Mouse (Mus musculus): ENCODE data around the gene a. TPM values are rescaled to one million over a fixed set of nuclear protein-coding genes. Genes with fewer than 3 reads are reported as not detected.
"Not testable (repeated sequence)": the region's sequence is repeated elsewhere in the genome, so short reads cannot be mapped to it uniquely, and the experiment has no call there.

The a gene
- total RNA-seq, 4 experiments from 2014 or later, result not detected

GRCm38 (mm10) chr2:154917866-154918641, 126.9 kb downstream of the a start:
- no peak for DNase-seq (ENCODE audit: low spot score in 2 of 2)

GRCm38 (mm10) chr2:154920896-154921295, 129.7 kb downstream of the a start:
- DNase-seq (ENCODE audit: low spot score in 2 of 2), result no peak

- DNase-seq (ENCODE audit: low spot score in 2 of 2), result not testable (repeated sequence)
Observed at GRCm38 (mm10) chr2:154922134-154922533, 130.9 kb downstream of the a start.

GRCm38 (mm10) chr2:154925411-154926031, 134.3 kb downstream of the a start:
- DNase-seq (ENCODE audit: low spot score in 2 of 2), result no peak

- DNase-seq (ENCODE audit: low spot score in 2 of 2), result no peak
Observed at GRCm38 (mm10) chr2:154926843-154927242, 135.6 kb downstream of the a start.

- no peak for DNase-seq (ENCODE audit: low spot score in 2 of 2)
Observed at GRCm38 (mm10) chr2:154928298-154928697, 137.1 kb downstream of the a start.

- no peak for DNase-seq (ENCODE audit: low spot score in 2 of 2)
Observed at GRCm38 (mm10) chr2:154933884-154934283, 142.7 kb downstream of the a start.

GRCm38 (mm10) chr2:154936106-154936505, 144.9 kb downstream of the a start:
- DNase-seq (ENCODE audit: low spot score in 2 of 2), result no peak

- no peak for DNase-seq (ENCODE audit: low spot score in 2 of 2)
Observed at GRCm38 (mm10) chr2:154936536-154937155, 145.4 kb downstream of the a start.

GRCm38 (mm10) chr2:154937547-154938390, 146.6 kb downstream of the a start:
- DNase-seq (ENCODE audit: low spot score in 2 of 2), result no peak

- DNase-seq (ENCODE audit: low spot score in 2 of 2), result no peak
Observed at GRCm38 (mm10) chr2:154941952-154942351, 150.8 kb downstream of the a start.

GRCm38 (mm10) chr2:154942546-154942945, 151.3 kb downstream of the a start:
- DNase-seq (ENCODE audit: low spot score in 2 of 2), result no peak

GRCm38 (mm10) chr2:154943101-154943500, 151.9 kb downstream of the a start:
- peak; percentile 35 to 82 for DNase-seq (ENCODE audit: low spot score in 2 of 2)

- no peak for DNase-seq (ENCODE audit: low spot score in 2 of 2)
Observed at GRCm38 (mm10) chr2:154946921-154947320, 155.7 kb downstream of the a start.

GRCm38 (mm10) chr2:154949352-154949751, 158.2 kb downstream of the a start:
- DNase-seq (ENCODE audit: low spot score in 2 of 2), result no peak

GRCm38 (mm10) chr2:154949877-154950276, 158.7 kb downstream of the a start:
- no peak for DNase-seq (ENCODE audit: low spot score in 2 of 2)

- no peak for DNase-seq (ENCODE audit: low spot score in 2 of 2)
Observed at GRCm38 (mm10) chr2:154950601-154951000, 159.4 kb downstream of the a start.

GRCm38 (mm10) chr2:154959486-154959885, 168.3 kb downstream of the a start:
- no peak for DNase-seq (ENCODE audit: low spot score in 2 of 2)

GRCm38 (mm10) chr2:154959909-154960308, 168.7 kb downstream of the a start:
- no peak for DNase-seq (ENCODE audit: low spot score in 2 of 2)

GRCm38 (mm10) chr2:154963176-154963575, 172.0 kb downstream of the a start:
- no peak for DNase-seq (ENCODE audit: low spot score in 2 of 2)

GRCm38 (mm10) chr2:154969740-154970397, 178.7 kb downstream of the a start:
- DNase-seq (ENCODE audit: low spot score in 2 of 2), result not testable (repeated sequence)
